14 mouse cellular contexts compared by ENCODE assay signal in genomic region chr11:21151672-21152071, GRCm38 (mm10).
"Had no signal": no experiment of that assay in that cellular context is flagged by ENCODE, and none has a peak within 500 bp of the region (broad histone marks: within the 10 kb centered on the region; RNA-seq: fewer than 3 reads in every experiment).

No protein-coding gene starts in this region.

- ATAC-seq: intestine, embryonic 15.5 days; intestine, postnatal 0 days; liver, embryonic 12.5 days had no signal

- DNase-seq: gastrocnemius, postnatal 14 days; gastrocnemius, postnatal 36 days; heart, adult 2 months; heart, postnatal 14 days; heart, postnatal 36 days; kidney, adult 18-20 months; kidney, adult 8-10 months; kidney, postnatal 10 days; kidney, postnatal 25 days; layer of hippocampus, adult 9-11 months; left cerebral cortex, postnatal 4 days had no signal
